Mouse (Mus musculus) midbrain, embryonic 13.5 days (tissue): ENCODE results near the gene Krtdap. TPM values are rescaled to one million over a fixed set of nuclear protein-coding genes. Genes with fewer than 3 reads are reported as not detected.

ENCODE experiments used
- ATAC-seq: fragments of 200-750 bp; cut with Nextera tagmentation; 2 replicates; pipeline ENCODE4 v1.8.0; 2017; ENCODE audit warnings: mild to moderate bottlenecking, moderate TSS enrichment, moderate library complexity
- H3K27ac ChIP-seq: fragments of 300-500 bp; sonication (generic); 2 replicates; pipeline ENCODE4 v1.5.1; 2015; ENCODE audit warnings: inconsistent platforms, mild to moderate bottlenecking, moderate library complexity
- H3K27me3 ChIP-seq: fragments of 300-500 bp; sonication (generic); 2 replicates; pipeline ENCODE4 v1.6.1; 2015; ENCODE audit warnings: mild to moderate bottlenecking, inconsistent platforms
- H3K36me3 ChIP-seq: fragments of 300-500 bp; sonication (generic); 2 replicates; pipeline ENCODE4 v1.6.1; 2015; ENCODE audit warnings: mild to moderate bottlenecking, inconsistent platforms
- H3K4me1 ChIP-seq: fragments of 300-500 bp; sonication (generic); replicated peaks from 2 replicates; pipeline ENCODE4 v1.6.1; 2015; ENCODE audit warnings: inconsistent platforms
- H3K4me2 ChIP-seq: fragments of 300-500 bp; sonication (generic); replicated peaks from 2 replicates; pipeline ENCODE4 v1.6.1; 2015; ENCODE audit warnings: moderate library complexity, mild to moderate bottlenecking, inconsistent platforms
- H3K4me3 ChIP-seq: fragments of 300-500 bp; sonication (generic); replicated peaks from 2 replicates; pipeline ENCODE4 v1.5.1; 2015; ENCODE audit warnings: mild to moderate bottlenecking, inconsistent platforms
- H3K9ac ChIP-seq: fragments of 300-500 bp; sonication (generic); replicated peaks from 2 replicates; pipeline ENCODE4 v1.6.1; 2015; ENCODE audit warnings: mild to moderate bottlenecking, inconsistent platforms
- H3K9me3 ChIP-seq: fragments of 300-500 bp; sonication (generic); 2 replicates; pipeline ENCODE4 v1.6.1; 2016; ENCODE audit warnings: mild to moderate bottlenecking, inconsistent platforms
- WGBS: fragments of 180-500 bp; shearing (Covaris S2); methylation state at CpG from one replicate; pipeline ENCODE4 v1.1.7; 2015; 5-methylcytosine and 5-hydroxymethylcytosine counted together
- polyA plus RNA-seq: library from polyadenylated mRNA; unstranded; fragments of >200 nt; fragmentation: Nextera tagmentation; extraction: Ambion mirVana; gene quantifications from 2 replicates; pipeline ENCODE4 v1.2.1, GENCODE M21; 2015

The Krtdap gene
- polyA plus RNA-seq, 1 experiment from 2014 or later: not detected

DNA sequence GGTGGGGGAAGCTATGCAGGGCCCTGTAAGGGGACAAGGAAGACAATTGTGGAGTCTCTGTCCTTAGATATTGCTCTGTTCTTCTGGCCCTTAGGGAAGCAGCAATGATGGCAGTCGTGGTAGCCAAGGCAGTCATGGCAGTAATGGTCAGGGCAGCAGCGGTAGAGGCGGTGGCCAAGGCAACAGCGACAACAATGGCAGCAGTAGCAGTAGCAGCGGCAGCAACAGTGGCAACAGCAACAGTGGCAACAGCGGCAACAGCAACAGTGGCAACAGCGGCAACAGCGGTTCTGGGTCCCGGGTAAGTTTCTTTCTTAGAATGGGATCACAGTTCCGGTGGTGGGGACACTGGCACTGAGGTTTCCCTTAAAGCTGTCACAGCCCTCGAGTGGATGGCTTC is 22.5 kb upstream of the Krtdap start:
- H3K4me1 ChIP-seq: 0 out of 2 replicates have a peak, but pooled peaks cover 2% of the 10 kb centered on the region
- H3K9ac ChIP-seq: no peak overlapping the region
- H3K9me3 ChIP-seq: no peaks in the 10 kb centered on the region
- peak overlapping the region; percentile 25; the same call in 1 of the 2 replicates for H3K4me2 ChIP-seq
- ATAC-seq: no peak
- WGBS: 45% methylated on average over 11 of the region's 11 CpGs
- H3K36me3 ChIP-seq: no peaks in the 10 kb centered on the region
- H3K4me3 ChIP-seq: no peak overlapping the region
- H3K27ac ChIP-seq: no peak overlapping the region
- 0 out of 2 replicates have a peak, but pooled peaks cover 3% of the 10 kb centered on the region for H3K27me3 ChIP-seq

DNA sequence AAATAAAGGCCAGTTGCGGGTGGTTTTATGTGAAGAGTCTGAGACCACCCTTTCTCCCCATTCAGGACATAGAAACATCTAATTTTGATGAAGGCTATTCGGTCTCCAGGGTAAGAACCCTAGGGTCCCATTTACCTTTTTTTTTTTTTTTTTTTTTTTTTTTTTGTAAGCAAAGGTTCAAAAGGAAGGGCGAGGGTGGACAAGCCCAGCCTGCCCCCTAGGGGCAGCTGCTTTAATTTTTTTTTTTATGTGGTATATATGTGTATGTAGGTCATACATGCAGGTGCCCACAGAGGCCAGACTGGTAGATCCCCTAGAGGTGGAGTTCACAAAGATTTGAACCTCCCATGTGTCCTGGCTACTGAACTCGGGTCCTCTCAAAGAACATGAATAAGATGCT is 21.3 kb upstream of the Krtdap start:
- 90% methylated on average over 4 of the region's 4 CpGs for WGBS
- Histone ChIP-seq H3K4me3 (no peak overlapping the region), H3K4me1 (0 out of 2 replicates have a peak, but pooled peaks cover 2% of the 10 kb centered on the region)

DNA sequence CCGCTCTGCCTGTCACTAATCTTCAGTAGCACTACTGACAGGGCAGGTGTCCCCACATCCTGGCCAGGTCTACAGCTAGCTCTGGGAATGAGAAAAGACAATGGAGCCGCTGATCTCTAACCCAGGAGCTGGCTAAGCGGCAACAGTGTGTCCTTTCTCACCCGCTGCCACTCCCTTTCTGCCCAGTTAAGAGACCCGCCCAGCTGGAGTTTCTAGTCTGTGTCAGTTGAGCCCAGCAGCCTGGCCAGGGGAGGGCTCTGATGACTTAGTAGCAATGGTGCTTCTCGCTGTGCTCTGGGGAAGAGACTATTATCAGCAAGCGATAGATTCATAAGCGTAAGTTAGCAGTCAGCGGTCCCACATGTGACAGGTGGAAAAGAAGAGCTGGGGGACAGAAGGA is 18.5 kb upstream of the Krtdap start:
- no peaks in the 10 kb centered on the region for H3K36me3 ChIP-seq

More for the DNA sequence above, 21.3 kb upstream of the Krtdap start:
- Histone ChIP-seq H3K27ac (no peak overlapping the region), H3K9ac (no peak overlapping the region), H3K27me3 (0 out of 2 replicates have a peak, but pooled peaks cover 3% of the 10 kb centered on the region), H3K9me3 (no peaks in the 10 kb centered on the region), H3K4me2 (no peak overlapping the region), H3K36me3 (no peaks in the 10 kb centered on the region)
- ATAC-seq: no peak

DNA sequence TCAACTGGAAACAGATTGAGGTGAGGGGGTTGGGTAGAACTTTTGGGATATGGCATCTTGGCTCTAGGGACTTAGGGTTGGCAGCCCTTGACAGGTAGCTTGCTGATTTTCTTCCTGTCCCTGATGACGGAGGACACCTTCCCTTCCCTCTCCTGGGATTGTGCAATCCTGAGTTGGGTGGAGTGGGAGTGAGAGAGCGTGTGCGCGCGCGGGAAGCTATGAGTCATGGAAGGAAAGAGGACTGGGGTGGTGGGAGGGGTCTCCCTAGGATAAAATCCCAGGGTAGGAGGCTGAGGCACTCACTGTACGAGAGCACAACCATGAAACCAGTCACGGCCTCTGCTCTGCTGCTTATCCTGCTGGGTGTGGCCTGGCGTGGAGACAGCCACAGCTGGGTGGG is 11.6 kb upstream of the Krtdap start:
- Histone ChIP-seq H3K27ac (no peak overlapping the region), H3K9ac (no peak overlapping the region), H3K4me1 (no peaks in the 10 kb centered on the region), H3K4me2 (no peak overlapping the region), H3K27me3 (no peaks in the 10 kb centered on the region), H3K4me3 (no peak overlapping the region), H3K9me3 (no peaks in the 10 kb centered on the region), H3K36me3 (no peaks in the 10 kb centered on the region)
- ATAC-seq: no peak
- 93% methylated on average over 9 of the region's 9 CpGs for WGBS

More for the DNA sequence above, 18.5 kb upstream of the Krtdap start:
- no peak overlapping the region for H3K9ac ChIP-seq
- H3K4me2 ChIP-seq: no peak overlapping the region
- H3K9me3 ChIP-seq: no peaks in the 10 kb centered on the region
- WGBS: 26% methylated on average over 9 of the region's 9 CpGs
- H3K27me3 ChIP-seq: no peaks in the 10 kb centered on the region
- ATAC-seq: no peak
- no peak overlapping the region for H3K27ac ChIP-seq
- H3K4me3 ChIP-seq: no peak overlapping the region
- H3K4me1 ChIP-seq: 0 out of 2 replicates have a peak, but pooled peaks cover 2% of the 10 kb centered on the region

DNA sequence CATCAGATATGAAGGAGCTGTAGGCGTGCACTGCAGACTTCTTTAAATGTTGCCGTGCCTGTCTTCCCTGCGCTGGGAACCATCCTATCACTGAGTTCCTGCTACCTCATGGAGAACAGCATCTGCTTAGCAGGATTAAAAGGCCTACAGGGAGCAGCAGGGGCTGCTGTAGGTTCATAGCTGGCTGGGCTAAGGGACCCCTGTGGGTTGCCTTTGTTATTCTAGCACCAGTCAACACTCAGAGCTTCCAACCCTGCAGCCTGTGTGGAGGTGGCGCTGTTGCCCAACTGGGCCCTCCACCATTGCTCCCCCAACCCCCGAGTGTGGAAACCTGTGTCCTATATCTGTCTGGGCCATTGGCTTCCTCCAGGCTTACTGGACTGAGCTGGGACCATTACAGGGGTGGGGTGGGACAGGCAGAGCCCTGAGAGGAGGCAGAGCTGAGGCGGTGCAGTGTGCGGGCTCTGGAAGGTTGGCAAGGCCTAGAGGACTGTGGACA is 10.6 kb upstream of the Krtdap start:
- no peaks in the 10 kb centered on the region for H3K27me3 ChIP-seq
- ATAC-seq: no peak; the same call in 1 of the 2 replicates
- no peak overlapping the region for H3K27ac ChIP-seq
- H3K9me3 ChIP-seq: no peaks in the 10 kb centered on the region
- H3K4me1 ChIP-seq: no peaks in the 10 kb centered on the region
- 49% methylated on average over 7 of the region's 7 CpGs for WGBS
- H3K9ac ChIP-seq: no peak overlapping the region
- H3K4me3 ChIP-seq: no peak overlapping the region
- no peaks in the 10 kb centered on the region for H3K36me3 ChIP-seq
- H3K4me2 ChIP-seq: no peak overlapping the region

DNA sequence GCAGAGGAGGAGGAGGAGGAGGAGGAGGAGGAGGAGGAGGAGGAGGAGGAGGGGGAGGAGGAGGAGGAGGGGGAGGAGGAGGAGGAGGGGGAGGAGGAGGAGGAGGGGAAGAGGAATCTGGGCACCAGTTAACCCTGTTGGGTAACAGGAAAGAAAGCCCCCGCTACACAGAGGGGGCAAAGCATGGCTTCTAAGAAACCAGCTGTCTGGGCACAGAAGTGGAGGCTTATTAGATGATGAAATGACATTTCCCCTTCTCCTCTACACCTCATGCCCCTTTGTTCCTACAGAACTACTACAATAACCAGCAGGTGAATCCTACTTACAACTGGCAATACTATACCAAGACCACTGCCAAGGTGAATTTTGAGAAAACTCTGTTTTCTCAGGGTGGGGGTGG is 9.8 kb upstream of the Krtdap start:
- no peak overlapping the region for H3K27ac ChIP-seq
- H3K4me2 ChIP-seq: no peak overlapping the region
- H3K27me3 ChIP-seq: no peaks in the 10 kb centered on the region
- no peak for ATAC-seq
- no peaks in the 10 kb centered on the region for H3K4me1 ChIP-seq
- no peaks in the 10 kb centered on the region for H3K9me3 ChIP-seq
- H3K36me3 ChIP-seq: no peaks in the 10 kb centered on the region
- H3K9ac ChIP-seq: no peak overlapping the region
- H3K4me3 ChIP-seq: no peak overlapping the region
- 95% methylated on average over 1 of the region's 1 CpGs for WGBS

DNA sequence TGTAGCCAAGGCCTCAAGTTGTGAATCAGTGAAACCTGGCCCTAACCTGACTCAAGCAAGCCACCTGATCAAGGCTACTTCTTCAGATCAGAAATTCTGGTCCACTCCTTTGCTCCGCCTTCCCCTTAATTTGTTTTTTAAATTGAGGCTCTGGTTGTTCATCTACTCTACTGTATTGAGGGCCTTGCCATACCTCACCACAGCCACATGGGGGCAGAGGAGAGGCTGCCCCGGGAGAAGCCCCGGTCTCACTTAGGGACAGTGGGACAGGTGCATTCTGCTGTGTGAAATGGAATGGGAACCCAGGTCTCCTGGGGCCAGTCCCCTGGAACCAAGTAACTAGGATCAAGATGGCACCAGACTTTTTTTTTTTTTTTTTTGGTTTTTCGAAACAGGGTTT is 5.9 kb upstream of the Krtdap start:
- Histone ChIP-seq H3K27ac (no peak overlapping the region), H3K4me2 (no peak overlapping the region), H3K36me3 (no peaks in the 10 kb centered on the region), H3K27me3 (no peaks in the 10 kb centered on the region), H3K9me3 (no peaks in the 10 kb centered on the region), H3K4me1 (peaks cover 7% of the 10 kb centered on the region), H3K4me3 (no peak overlapping the region), H3K9ac (no peak overlapping the region)
- ATAC-seq: no peak
- WGBS: 72% methylated on average over 4 of the region's 4 CpGs

DNA sequence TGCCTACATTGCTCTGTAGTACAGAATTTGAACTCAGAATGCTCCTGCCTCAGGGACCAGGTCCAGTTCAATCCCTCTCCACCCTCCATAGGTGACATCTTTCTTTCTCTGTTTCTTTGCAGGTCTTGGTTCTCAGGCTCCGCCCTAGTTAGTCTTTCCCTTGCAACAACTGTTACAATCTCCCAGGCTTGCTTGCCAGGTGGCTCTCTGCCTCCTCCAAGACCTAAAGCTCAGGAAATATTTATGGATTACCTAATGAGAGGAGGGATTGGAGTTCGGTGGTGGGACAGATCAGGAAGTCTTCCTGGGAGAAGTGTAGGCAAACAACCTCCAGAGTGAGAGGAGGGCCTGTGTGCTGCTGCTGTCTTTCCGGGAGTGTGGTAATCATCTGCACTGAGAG is 5.0 kb upstream of the Krtdap start:
- Histone ChIP-seq H3K9ac (no peak overlapping the region), H3K4me3 (no peak overlapping the region), H3K27ac (no peak overlapping the region), H3K4me2 (no peak overlapping the region), H3K4me1 (peaks cover 7% of the 10 kb centered on the region), H3K27me3 (no peaks in the 10 kb centered on the region), H3K36me3 (no peaks in the 10 kb centered on the region), H3K9me3 (no peaks in the 10 kb centered on the region)
- ATAC-seq: no peak
- WGBS: 83% methylated on average over 3 of the region's 3 CpGs

DNA sequence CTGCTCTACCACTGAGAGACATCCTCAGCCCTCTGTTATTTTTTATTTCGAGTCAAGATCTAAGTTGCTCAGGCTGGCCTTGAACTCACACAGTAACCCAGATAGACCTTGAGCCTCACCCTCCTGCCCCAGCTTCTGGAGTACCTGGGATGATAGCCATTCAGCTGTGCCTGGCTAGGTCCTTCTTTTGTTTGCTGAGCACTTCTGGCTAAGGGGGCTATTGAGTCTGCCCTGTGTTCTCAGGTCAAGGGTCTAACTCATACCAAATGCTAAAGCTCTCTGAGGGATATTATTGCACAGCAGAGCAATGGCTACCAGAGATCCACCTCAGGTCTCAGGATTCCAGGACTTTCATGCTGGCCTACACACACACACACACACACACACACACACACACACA is 2.5 kb upstream of the Krtdap start:
- H3K27me3 ChIP-seq: no peaks in the 10 kb centered on the region
- H3K9ac ChIP-seq: no peak overlapping the region
- no peaks in the 10 kb centered on the region for H3K36me3 ChIP-seq
- no peak overlapping the region for H3K4me2 ChIP-seq
- 68% methylated on average over 1 of the region's 1 CpGs for WGBS
- H3K9me3 ChIP-seq: no peaks in the 10 kb centered on the region
- 0 out of 2 replicates have a peak, but pooled peaks have one; percentile 27 for ATAC-seq
- H3K4me1 ChIP-seq: peaks cover 7% of the 10 kb centered on the region
- no peak overlapping the region for H3K4me3 ChIP-seq
- peak overlapping the region; percentile 30; the same call in 1 of the 2 replicates for H3K27ac ChIP-seq

DNA sequence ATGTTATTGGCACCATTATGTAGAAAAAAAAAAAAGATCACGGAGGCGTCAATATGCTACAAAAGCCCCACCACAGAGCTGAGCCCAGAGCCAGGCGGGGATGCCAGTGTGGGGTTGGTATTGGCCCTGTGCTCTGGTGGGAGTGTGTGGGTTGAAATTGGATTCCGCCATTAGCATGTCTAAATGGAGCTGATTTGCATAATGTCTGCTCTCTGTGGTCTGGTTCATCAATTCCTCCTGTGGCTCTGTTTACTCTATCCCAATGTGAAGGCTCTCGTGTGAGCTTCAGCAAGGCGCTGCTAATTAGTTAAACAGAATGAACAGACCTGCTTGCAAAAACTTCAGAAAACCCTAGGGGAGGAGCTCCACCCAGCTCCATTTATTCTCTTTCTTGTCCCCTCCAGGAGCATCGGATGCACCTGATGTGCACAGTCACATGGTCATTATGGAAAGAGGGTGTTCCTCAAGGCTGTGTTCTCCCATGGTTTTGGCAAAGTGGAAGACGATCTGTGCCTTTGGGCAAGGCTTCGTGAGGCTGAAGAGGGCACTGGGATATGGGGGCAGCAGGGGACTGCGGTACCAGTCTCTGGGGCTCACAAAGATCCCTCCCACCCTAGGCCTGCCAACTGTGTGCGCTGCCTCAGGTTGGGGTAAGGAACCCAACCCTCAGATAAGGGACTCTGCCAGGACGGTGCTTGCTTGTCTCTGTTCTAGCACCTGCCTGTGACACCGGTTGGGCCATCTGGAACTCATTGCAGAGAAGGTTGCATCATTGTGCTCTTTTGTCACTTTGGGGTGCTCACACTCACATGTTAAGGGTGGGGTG is 1.8 kb upstream of the Krtdap start:
- Histone ChIP-seq H3K4me1 (peaks cover 7% of the 10 kb centered on the region), H3K27me3 (no peaks in the 10 kb centered on the region), H3K4me2 (no peak overlapping the region), H3K36me3 (no peaks in the 10 kb centered on the region), H3K9me3 (no peaks in the 10 kb centered on the region), H3K4me3 (no peak overlapping the region), H3K27ac (peak overlapping the region; percentile 30; the same call in 1 of the 2 replicates), H3K9ac (no peak overlapping the region)
- peak; percentile 74 for ATAC-seq
- WGBS: 69% methylated on average over 13 of the region's 13 CpGs

DNA sequence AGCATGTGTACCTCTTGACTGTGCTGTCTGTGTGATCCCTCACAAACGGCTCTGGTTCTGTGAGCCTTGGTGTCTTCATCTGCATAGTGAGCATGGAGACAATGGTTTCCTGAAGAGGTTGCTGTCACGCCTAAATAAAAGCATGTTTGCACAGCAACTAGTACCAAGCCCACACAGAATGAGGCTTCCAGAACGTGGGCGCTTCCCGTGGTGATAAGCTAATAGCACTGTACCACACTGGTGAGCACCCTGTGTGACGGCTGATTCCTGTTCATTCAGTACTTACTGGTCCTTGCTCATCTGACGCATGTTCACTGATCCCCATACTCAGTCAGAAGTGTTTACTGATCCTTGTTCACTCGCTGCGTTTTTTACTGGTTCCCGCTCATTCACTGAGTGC is 2.4 kb downstream of the Krtdap start:
- Histone ChIP-seq H3K27ac (no peak overlapping the region), H3K9me3 (no peaks in the 10 kb centered on the region), H3K9ac (no peak overlapping the region), H3K4me1 (peaks cover 7% of the 10 kb centered on the region), H3K4me3 (no peak overlapping the region), H3K27me3 (no peaks in the 10 kb centered on the region), H3K36me3 (no peaks in the 10 kb centered on the region), H3K4me2 (no peak overlapping the region)
- no peak for ATAC-seq
- 81% methylated on average over 10 of the region's 10 CpGs for WGBS

DNA sequence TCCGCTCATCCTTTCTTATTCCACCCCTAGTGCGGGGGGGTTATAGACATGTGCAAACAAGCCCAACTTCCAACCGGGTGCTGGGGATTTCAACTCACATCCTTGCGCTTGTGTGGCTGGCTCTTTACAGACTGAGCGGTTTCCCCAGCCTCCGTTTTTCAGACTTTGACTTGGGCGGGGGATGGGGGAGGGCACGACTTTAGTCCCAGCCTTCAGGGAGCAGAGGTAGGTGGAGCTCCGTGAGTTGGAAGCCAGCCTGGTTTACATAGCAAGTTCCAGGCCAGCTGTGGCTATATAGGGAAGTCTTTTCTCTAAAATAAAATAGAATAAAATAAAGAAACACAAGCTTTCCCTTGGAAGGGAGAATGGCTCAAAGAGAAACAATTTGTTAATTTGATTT is 4.2 kb downstream of the Krtdap start:
- Histone ChIP-seq H3K27me3 (no peaks in the 10 kb centered on the region), H3K4me1 (no peaks in the 10 kb centered on the region), H3K4me3 (no peak overlapping the region), H3K4me2 (no peak overlapping the region), H3K27ac (no peak overlapping the region), H3K9ac (no peak overlapping the region), H3K36me3 (no peaks in the 10 kb centered on the region), H3K9me3 (no peaks in the 10 kb centered on the region)
- WGBS: 28% methylated on average over 9 of the region's 9 CpGs
- ATAC-seq: no peak
